Mouse (Mus musculus) urinary bladder, postnatal 10 days (tissue): ENCODE measurements around the gene Cela1.

Experiments used
- DNase-seq: peaks from one replicate; pipeline ENCODE4 v3.0.0; 2022; ENCODE audit warnings: low spot score

Cela1 gene

DNA sequence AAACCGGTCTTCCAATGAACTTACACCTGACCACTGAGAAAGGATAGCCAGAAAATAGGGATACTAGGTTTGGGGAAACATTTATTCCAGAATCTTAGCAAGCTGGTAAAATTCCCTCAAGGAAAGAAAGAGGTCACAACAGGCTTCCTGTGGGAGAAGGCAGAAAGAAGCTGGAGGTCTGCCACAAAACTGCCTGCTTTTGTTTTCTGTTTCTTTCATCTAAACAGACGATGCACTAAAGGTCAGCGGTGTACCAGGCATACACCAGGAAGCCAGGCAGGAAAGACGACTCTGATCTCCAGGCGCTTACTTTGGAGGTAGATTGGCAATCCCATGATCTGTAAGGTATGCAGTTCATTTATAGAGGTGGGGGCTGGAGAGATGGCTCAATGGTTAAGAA lies 16.9 kb downstream of the Cela1 start:
- no peak for DNase-seq

DNA sequence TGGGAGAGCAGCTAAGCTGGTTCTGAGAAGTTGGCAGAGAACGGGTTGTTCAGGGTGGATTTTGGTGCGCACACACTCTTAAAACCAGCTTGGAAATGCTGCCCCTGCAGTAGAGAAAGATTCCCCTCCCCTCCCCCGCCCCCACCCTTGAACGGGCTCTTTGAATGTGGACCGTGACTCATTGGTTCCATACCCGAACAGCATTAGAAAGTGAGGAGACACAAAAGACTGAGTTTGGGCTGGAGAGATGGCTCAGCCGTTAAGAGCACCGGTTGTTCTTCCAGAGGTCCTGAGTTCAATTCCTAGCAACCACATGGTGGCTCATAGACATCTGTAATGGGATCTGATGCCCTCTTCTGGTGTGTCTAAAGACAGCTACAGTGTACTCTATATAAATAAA lies 17.7 kb downstream of the Cela1 start:
- no peak for DNase-seq

DNA sequence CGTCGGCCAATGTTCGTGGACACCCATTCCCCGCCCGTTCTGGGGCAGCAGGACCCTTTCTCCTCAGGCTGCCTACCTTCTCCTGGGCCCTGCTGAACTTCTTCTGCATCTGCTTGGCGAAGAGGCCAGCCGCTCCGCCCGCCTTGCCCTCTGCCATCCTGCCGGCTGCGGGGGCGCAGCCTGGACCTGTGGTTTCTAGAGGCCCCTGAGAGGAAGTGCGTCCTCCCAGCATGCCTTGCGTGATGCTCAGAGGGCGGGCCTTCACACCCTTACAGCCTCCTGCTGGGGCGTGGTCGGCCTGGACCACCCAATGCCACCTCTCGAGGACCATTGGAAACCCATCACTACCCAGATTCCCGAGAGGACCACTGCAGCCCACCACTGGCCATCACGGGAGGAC lies 18.4 kb downstream of the Cela1 start, which contains the start of gene Bin2:
Gene Bin2 (minus strand): TSS at position 217 of the 400 bp plus-strand sequence.
- DNase-seq, result no peak

DNA sequence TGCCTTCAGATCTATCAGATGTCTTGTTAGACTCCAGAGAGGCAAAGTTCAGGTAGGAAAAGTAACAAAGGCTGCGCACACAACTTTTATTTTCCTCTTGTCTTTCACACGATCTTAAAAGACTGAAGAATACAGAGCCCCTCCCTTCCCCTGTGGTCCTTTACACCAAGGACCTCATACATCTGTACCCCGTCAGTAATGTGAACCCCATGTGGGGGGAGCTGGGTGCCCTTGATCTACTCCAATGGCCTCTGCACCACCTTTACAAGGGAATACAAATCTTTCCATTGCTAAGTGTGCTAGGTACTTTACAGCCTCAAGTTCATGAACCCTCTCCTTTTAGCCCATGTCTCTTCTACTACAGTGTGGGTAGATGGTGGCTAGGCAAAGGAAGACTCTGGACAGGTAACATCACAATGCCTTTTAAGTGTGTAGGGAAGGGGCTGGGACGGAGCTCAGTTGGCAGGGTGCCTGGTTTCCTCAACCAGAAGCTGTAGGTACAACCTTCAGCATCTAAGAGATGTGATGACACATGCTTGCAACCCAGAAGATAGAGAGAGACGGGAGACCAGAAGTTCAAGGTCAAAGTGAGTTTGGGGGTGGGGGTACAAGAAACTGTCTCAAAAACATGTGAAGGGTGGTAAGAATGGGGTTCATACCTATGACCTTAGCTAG lies 19.7 kb downstream of the Cela1 start:
- DNase-seq, result no peak

GRCm38 (mm10) chr15:100667420-100667819 lies 20.3 kb downstream of the Cela1 start:
- no peak for DNase-seq

DNA sequence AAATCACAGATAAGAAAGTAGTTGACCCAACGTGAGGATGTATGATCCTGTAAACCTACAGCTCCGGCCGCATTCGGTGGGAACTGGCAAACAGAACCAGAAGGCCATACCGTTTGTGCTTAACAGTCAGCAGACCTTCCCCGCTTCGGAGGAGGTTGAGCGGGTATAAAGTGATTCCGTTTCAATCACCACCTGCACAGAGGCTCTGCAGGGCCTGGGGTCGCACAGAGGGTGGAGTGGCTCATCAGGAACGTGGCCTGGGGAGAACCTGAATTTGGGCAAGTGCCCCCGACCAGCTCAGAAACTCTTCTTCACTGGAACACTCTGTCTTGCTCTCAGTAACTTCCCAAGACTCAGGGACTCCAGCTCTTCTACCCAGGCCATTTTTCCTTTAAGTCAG lies 20.9 kb downstream of the Cela1 start:
- DNase-seq, result no peak

DNA sequence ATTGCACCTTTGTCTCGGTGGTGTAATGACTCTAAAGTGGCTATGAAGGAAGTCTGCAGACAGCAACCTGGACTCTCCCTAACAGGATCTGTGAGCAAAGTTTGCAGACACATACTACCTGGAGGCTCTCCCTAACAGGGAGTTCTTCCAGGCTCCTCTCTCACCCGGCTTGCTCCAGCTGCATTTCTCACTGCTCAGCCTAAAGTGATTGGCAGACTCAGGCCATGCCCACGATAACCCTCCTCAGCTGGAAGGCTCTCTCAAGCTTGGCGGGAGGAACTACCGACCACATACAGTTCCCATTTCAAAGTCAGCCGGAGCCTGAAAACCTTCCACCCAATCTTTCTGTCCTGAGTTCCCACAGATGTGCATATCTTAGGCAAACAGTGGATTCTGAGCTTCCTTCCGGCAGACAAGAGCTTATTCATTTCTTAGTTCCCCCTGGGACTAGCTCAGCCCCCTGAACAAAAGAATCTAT lies 21.5 kb downstream of the Cela1 start:
- DNase-seq, result no peak

GRCm38 (mm10) chr15:100665411-100666218 lies 22.1 kb downstream of the Cela1 start:
- DNase-seq, result no peak

- DNase-seq, result no peak
Observed at GRCm38 (mm10) chr15:100664813-100665274, 22.9 kb downstream of the Cela1 start.

DNA sequence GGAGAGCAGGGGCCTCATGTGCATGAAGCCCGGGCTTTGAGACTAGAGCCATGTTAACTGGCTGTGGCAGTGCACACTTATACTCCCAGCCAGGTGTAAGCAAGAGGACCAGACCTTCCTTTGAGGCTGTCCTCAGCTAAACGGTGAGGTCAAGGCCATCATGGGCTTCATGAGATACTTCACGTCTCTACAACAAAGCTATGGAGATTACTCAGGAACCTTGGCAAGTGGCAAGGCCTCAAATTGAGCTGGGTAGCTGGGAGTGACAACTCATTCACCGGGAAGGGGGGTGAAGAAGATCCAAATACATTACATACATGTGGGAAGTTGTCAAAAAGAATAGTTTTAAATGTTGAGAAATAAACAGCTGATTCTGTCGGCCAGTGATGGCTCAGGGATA lies 26.9 kb downstream of the Cela1 start:
- no peak for DNase-seq

GRCm38 (mm10) chr15:100660306-100660705 lies 27.4 kb downstream of the Cela1 start:
- DNase-seq, result no peak

DNA sequence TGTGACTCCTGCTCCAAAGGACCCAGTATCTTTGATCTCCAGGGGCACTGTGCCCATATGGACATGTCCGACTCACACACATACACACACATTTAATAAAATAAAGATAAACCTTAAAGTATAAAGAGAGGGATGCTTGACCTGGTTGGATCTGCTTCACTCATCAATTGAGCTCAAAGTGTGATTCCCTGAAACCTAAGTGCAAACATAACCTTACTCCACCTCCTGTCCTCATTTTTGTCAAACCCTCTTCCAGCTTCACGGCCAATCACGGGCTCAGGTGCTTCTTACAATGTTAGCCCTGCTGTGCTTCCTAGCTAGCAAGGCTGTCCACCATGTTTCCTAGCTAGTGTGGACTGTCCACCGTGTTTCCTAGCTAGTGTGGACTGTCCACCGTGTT lies 32.5 kb downstream of the Cela1 start:
- no peak for DNase-seq

GRCm38 (mm10) chr15:100654271-100654670 lies 33.5 kb downstream of the Cela1 start:
- DNase-seq, result no peak

DNA sequence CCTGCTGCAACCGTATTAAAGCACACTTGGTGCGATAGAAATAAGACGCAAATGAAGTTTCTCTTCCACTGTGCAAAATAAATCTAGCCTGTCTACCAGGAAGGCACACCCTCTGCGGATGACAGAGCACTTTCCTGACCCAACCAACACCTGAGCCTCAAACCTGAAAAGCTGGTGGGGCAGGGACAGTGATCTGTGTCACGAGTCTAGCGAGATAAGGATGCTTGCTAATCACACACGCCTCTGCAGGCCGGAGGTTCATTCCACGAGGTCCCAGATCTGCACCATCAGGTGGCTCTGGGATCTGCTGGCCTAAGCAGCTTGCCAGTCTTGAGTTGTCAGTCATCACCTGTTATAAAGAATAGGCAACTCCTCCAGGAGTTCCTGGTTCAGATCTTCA lies 36.1 kb downstream of the Cela1 start:
- DNase-seq, result no peak

- no peak for DNase-seq
Observed at GRCm38 (mm10) chr15:100650111-100650510, 37.6 kb downstream of the Cela1 start.

DNA sequence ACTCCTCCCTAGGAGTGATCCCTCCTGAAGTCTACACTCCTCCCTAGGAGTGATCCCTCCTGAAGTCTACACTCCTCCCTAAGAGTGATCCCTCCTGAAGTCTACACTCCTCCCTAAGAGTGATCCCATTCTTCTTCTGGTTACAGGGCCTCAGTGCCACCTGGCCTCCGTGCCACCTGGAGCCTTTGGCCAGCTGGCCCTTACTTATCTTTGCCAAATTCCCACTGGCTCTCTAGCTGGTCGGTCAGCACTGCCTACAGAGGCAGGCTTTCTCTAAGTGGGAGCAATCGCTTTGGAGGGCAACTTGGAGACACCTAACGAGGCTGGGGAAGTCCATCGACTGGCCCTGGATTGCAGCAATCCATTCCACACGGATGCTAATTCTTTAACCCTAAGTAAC lies 41.6 kb downstream of the Cela1 start:
- DNase-seq, result no peak

GRCm38 (mm10) chr15:100642451-100642850 lies 45.3 kb downstream of the Cela1 start:
- no peak for DNase-seq

GRCm38 (mm10) chr15:100641226-100641810 lies 46.4 kb downstream of the Cela1 start:
- no peak for DNase-seq

- DNase-seq, result no peak
Observed at GRCm38 (mm10) chr15:100639972-100640750, 47.6 kb downstream of the Cela1 start.

DNA sequence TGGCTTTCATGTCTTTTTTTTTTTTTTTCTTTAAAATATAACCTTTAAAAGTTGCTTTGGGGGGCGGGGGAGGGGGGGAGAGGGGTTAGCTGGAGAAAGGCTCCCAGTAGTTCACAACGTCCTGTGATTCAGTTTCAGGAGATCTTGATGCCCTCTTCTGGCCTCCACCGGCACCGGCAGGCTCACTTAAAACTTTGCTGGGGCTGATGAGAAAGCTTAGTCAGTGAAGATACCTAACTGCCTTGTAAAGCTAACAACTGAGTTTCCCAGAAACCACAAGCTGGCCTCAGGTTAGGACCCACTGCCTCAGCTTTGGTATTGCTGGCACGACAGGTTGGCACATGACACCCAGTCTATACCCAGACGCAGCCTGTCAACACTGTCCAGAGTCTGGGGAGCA lies 50.1 kb downstream of the Cela1 start:
- no peak for DNase-seq

DNA sequence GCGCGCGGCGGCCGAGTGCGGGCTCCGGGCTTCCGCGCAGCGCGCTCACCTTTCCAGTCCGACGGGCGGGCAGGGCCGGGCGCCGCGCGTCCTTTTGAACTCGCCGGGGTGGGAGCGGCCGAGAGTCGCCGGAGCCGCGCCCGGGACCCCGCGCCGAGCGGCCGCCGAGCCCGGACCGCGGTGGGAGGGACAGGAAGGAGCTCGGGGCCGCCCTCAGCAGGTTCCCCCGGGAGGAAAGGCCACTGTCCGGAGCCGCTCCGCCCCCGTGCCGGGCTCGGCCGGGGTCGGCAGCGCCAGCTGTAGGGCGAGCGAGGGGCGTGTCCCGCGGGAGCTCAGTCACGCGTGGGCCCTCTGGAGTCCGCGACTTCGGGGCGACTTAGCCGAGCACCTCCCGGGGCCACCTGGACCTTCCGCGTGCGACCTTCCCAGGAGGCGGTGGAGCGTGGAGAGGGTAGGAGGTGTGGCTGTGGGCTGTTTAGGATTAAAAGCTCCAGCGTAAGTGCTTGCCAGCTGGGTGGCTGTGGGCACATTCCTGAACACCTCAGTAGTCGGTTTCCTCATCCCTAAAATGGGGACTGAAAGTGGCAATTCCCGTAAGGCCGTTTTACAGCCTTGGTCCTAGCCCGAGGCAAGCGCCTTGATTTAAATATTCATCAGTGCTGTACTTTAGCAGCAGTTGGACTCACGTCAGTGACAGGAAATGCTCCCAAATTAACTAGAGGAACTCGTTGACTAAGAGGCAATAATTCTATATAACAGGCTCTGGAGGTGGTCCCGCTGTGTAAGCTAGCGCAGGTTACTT lies 50.8 kb downstream of the Cela1 start, which contains the start of gene Smagp:
Gene Smagp (minus strand): TSS at position 241 of the 802 bp plus-strand sequence.
- no peak for DNase-seq
